Mouse (Mus musculus): ENCODE data around the gene Utp3. TPM values are rescaled to one million over a fixed set of nuclear protein-coding genes. Genes with fewer than 3 reads are reported as not detected.

Utp3 gene
- total and polyA plus RNA-seq, 2 experiments from 2014 or later: 12.8 to 55.1 TPM

DNA sequence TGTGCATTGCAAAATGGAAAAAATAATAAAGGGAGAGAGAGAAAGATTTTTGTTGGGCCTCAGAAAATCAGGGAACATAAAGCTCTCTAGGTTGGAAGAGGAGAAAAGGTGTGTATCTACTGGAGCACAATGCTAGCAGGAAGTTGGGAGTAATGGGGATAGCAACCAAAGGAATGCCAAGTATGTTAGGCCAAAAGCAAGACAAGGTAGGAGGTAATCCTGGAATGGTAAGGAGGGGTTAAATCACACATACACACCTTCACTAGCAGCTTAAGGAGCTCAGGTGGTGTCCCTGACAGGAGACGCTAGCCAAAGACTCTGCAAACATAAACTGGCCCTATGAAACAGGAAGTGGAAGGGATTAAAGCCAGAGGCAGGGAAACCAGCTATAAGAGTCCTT is 4.7 kb downstream of the Utp3 start:
- H3K27me3 ChIP-seq (ENCODE audit: insufficient read depth, low read length): no peaks in the 10 kb centered on the region
- H3K4me2 ChIP-seq (ENCODE audit: low read depth, low read length, poor library complexity, severe bottlenecking): no peak overlapping the region
- no peaks in the 10 kb centered on the region for H3K9me3 ChIP-seq (ENCODE audit: low read length)
- TF ChIP-seq CTCF (IDR thresholded peaks at IDR 0.05): no peak
- no peak for ATAC-seq (ENCODE audit: low FRiP score)
- no peak for DNase-seq (ENCODE audit: low spot score)
- no peak overlapping the region for H3K27ac ChIP-seq (ENCODE audit: low read depth, low read length)
- H3K9ac ChIP-seq (replicated peaks; ENCODE audit: low read length, poor library complexity, severe bottlenecking): no peak overlapping the region
- H3K36me3 ChIP-seq (ENCODE audit: insufficient read depth, low read length): no peaks in the 10 kb centered on the region
- H3K4me3 ChIP-seq (ENCODE audit: low read depth, low read length): no peak overlapping the region
- H3K4me1 ChIP-seq (ENCODE audit: insufficient read depth, low read length): peaks cover 13% of the 10 kb centered on the region; the same call in 1 of the 2 replicates
- 45% methylated on average over 1 of the region's 1 CpGs for WGBS

DNA sequence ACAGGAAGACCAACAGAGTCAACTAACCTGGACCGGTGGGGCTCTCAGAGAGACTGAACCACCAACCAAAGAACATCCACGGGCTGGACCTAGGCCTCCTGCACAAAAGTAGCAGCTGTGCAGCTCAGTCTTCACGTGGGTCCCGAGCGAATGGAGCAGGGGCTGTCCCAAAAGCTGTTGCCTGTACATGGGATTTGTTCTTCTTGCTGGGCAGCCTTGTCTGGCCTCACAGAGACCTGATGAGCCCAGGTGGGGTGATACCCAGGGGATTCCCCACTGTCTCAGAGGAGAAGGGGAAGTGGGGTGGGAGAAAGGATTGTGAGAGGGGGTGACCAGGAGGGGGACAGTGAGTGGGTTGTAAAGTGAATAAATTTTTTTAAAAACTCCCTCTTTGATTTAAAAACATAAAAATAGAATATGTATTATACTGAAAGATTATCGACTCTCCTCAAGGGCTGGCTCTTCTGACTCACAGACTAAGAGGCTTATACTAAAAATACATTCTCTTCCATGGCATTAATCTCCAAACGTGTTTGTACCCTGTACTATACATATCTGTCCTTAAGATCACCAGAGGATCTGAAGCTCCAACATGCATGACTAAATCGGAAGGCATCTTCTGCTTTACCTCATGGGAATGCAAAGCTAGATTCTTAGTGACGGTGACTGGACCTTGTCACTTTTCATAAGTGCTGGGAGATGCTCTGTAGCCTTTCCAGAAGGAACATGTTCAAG is 7.0 kb downstream of the Utp3 start:
- Histone ChIP-seq H3K4me2 (ENCODE audit: low read depth, low read length, poor library complexity, severe bottlenecking) (no peak overlapping the region), H3K27me3 (ENCODE audit: insufficient read depth, low read length) (no peaks in the 10 kb centered on the region), H3K9me3 (ENCODE audit: low read length) (no peaks in the 10 kb centered on the region), H3K4me3 (ENCODE audit: low read depth, low read length) (no peak overlapping the region), H3K27ac (ENCODE audit: low read depth, low read length) (no peak overlapping the region), H3K36me3 (ENCODE audit: insufficient read depth, low read length) (no peaks in the 10 kb centered on the region), H3K4me1 (ENCODE audit: insufficient read depth, low read length) (0 out of 2 replicates have a peak, but pooled peaks cover 4% of the 10 kb centered on the region), H3K9ac (replicated peaks; ENCODE audit: low read length, poor library complexity, severe bottlenecking) (no peak overlapping the region)
- no peak for TF ChIP-seq CTCF (IDR thresholded peaks at IDR 0.05)
- DNase-seq (ENCODE audit: low spot score): no peak
- ATAC-seq (ENCODE audit: low FRiP score): no peak
- WGBS: 83% methylated on average over 9 of the region's 9 CpGs

DNA sequence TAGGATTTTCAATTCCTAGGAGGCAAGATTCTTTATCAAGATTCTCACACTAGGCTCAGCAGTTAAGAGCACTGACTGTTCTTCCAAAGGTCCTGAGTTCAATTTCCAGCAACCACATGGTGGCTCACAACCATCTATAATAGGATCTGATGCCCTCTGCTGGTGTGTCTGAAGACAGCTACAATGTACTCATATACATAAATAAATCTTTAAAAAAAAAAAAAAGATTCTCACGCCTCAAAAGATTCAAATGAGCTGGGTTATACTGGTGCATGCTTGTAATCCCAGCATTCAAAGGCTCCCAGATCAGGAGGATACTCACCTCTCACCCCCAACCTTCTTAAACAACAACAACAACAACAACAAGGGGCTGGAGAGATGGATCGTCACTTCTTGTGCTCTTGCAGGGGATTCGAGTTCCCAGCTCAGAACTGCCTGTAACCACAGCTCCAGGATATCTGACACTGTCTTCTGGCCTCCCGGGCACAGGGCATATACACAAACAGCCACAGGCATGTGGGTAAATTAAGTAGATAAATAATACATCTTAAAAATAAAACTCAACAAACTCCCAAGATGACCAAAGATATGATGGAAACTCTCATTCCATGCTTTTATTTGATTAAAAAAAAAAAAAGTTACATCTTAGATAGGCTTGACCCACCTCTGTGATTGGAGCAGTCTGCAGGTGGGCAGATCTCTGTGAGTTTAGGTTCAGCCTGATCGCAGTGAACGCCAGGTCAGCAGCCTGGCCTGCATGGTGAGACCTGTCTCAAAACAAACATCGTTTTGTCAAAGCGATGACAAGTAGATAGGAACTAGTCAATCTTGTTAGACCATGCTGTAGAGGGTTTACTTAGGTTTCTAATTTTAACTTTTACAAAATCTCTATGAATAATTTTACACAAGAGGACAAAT is 8.9 kb downstream of the Utp3 start:
- 80% methylated on average over 8 of the region's 8 CpGs for WGBS

DNA sequence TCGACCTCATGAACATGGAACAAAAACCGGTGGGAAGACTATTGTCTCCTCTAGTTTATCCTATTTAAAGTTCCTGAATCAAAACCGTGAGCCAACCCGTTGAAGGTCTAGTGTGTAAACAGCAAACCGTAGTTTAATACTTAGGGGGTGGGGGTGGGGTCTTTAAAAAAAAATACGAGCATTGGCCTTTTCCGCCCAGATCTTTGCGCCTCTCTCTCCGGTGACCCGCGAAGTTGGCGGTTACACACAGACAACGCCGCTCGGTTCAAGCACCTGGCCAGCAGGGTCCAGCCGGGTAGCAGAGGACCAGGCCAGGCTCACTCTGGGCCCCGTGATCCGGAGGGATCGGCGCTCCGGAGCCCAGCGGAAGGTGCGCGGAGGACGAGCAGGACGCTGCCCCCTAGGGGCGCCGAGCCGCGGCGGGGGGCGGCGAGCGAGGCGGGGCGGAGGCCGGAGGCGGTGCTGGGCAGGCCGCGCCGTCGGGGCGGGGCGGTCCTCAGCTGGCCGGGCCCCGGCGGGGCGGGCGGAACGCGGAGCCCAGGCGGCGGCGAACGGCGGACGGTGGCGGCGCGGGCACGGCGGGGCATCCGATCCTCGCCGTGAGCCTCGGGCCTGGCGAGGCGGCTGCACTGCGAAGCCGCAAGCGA is 10.4 kb downstream of the Utp3 start, which contains the start of gene Rufy3:
Gene Rufy3 (plus strand): TSS at position 540 of the 647 bp plus-strand sequence.
- peak; percentile 79 for DNase-seq (ENCODE audit: low spot score)
- Histone ChIP-seq H3K27ac (ENCODE audit: low read depth, low read length) (peak within 1 kb of the TSS; percentile 74), H3K27me3 (ENCODE audit: insufficient read depth, low read length) (no peaks in the 10 kb centered on the region), H3K4me2 (ENCODE audit: low read depth, low read length, poor library complexity, severe bottlenecking) (peak within 1 kb of the TSS; percentile 66), H3K4me1 (ENCODE audit: insufficient read depth, low read length) (no peaks in the 10 kb centered on the region), H3K9ac (replicated peaks; ENCODE audit: low read length, poor library complexity, severe bottlenecking) (peak within 1 kb of the TSS; percentile 84), H3K9me3 (ENCODE audit: low read length) (no peaks in the 10 kb centered on the region), H3K4me3 (ENCODE audit: low read depth, low read length) (peak within 1 kb of the TSS; percentile 88), H3K36me3 (ENCODE audit: insufficient read depth, low read length) (no peaks in the 10 kb centered on the region)
- WGBS: 1% methylated on average over 49 of the region's 71 CpGs
- peak; percentile 61 for TF ChIP-seq CTCF (IDR thresholded peaks at IDR 0.05)
- peak; percentile 85 for ATAC-seq (ENCODE audit: low FRiP score)

More for the DNA sequence above, 8.9 kb downstream of the Utp3 start:
- H3K27ac ChIP-seq (ENCODE audit: low read depth, low read length): no peak overlapping the region
- DNase-seq (ENCODE audit: low spot score) (no peak), ATAC-seq (ENCODE audit: low FRiP score) (no peak)
- no peaks in the 10 kb centered on the region for H3K36me3 ChIP-seq (ENCODE audit: insufficient read depth, low read length)
- H3K4me3 ChIP-seq (ENCODE audit: low read depth, low read length): no peak overlapping the region
- no peaks in the 10 kb centered on the region for H3K27me3 ChIP-seq (ENCODE audit: insufficient read depth, low read length)
- no peak overlapping the region for H3K4me2 ChIP-seq (ENCODE audit: low read depth, low read length, poor library complexity, severe bottlenecking)
- H3K9ac ChIP-seq (replicated peaks; ENCODE audit: low read length, poor library complexity, severe bottlenecking): no peak overlapping the region
- H3K4me1 ChIP-seq (ENCODE audit: insufficient read depth, low read length): no peaks in the 10 kb centered on the region
- no peak for TF ChIP-seq CTCF (IDR thresholded peaks at IDR 0.05)
- no peaks in the 10 kb centered on the region for H3K9me3 ChIP-seq (ENCODE audit: low read length)

DNA sequence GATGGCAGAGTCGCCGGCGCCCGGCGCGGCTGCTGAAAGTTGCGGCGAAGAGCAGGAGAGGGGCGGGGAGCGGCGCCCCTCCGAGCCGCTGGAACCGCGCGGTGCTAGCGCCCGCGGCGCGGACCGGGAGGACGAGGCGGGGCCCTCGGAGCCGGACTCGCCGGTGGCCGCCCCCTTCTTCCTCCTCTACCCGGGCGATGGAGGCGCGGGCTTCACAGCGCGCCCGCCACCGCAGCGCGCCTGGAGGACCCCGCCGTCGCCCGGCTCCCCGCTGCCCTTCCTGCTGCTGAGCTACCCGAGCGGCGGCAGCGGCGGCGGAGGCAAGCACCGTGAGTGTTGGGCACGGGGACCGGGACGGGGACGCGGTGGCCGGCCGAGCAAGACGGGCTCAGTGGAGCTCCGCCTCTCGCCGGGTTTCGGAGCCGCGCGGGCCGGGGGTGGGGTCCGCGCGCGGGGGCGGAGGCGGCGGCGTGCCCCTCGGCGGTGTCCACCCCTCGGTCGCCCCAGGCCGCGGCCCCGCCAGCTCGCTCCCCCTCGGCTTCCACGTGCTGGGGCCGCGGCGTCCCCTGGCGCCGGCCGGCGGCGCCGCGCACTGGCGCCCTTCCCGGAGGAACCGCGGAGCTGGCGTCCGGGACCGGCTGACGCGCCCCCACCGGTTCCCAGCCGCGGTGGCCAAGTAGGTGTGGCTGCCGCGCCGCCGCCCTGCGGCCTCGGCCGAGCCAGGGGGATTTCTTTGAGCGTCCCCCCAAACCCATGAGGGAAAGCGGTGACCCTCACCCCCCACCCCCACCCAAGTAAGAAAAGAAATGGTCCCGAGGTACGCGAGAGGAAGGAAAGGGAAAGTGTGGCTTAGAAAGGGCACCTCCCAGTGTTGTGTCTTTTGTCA is 11.1 kb downstream of the Utp3 start:
- no peak for DNase-seq (ENCODE audit: low spot score)
- no peak; the same call in 1 of the 2 replicates for TF ChIP-seq CTCF (IDR thresholded peaks at IDR 0.05)
- Histone ChIP-seq H3K4me1 (ENCODE audit: insufficient read depth, low read length) (no peaks in the 10 kb centered on the region), H3K4me3 (ENCODE audit: low read depth, low read length) (peak overlapping the region; percentile 88), H3K9me3 (ENCODE audit: low read length) (no peaks in the 10 kb centered on the region), H3K27me3 (ENCODE audit: insufficient read depth, low read length) (no peaks in the 10 kb centered on the region), H3K27ac (ENCODE audit: low read depth, low read length) (peak overlapping the region; percentile 74), H3K4me2 (ENCODE audit: low read depth, low read length, poor library complexity, severe bottlenecking) (peak overlapping the region; percentile 66), H3K36me3 (ENCODE audit: insufficient read depth, low read length) (no peaks in the 10 kb centered on the region), H3K9ac (replicated peaks; ENCODE audit: low read length, poor library complexity, severe bottlenecking) (peak overlapping the region; percentile 84)
- ATAC-seq (ENCODE audit: low FRiP score): peak; percentile 72
- WGBS: 0% methylated on average over 70 of the region's 119 CpGs

All from midbrain, postnatal 0 days (tissue).